Mouse (Mus musculus) cortical plate, adult 2 months (tissue): ENCODE data around the gene Macrod2.

ENCODE experiments used
- CTCF ChIP-seq: fragments of 200-500 bp; IDR thresholded peaks from 2 replicates; pipeline ENCODE4 v1.5.1; 2011; ENCODE audit warnings: mild to moderate bottlenecking, control low read depth, low read length; ENCODE audit not compliant: insufficient read depth; ENCODE audit errors: extremely low read depth
- POLR2A ChIP-seq: fragments of 200-500 bp; IDR thresholded peaks from 2 replicates; pipeline ENCODE4 v1.6.1; 2011; ENCODE audit warnings: mild to moderate bottlenecking, low read length, control low read depth; ENCODE audit not compliant: insufficient read depth; ENCODE audit errors: extremely low read depth

DNA sequence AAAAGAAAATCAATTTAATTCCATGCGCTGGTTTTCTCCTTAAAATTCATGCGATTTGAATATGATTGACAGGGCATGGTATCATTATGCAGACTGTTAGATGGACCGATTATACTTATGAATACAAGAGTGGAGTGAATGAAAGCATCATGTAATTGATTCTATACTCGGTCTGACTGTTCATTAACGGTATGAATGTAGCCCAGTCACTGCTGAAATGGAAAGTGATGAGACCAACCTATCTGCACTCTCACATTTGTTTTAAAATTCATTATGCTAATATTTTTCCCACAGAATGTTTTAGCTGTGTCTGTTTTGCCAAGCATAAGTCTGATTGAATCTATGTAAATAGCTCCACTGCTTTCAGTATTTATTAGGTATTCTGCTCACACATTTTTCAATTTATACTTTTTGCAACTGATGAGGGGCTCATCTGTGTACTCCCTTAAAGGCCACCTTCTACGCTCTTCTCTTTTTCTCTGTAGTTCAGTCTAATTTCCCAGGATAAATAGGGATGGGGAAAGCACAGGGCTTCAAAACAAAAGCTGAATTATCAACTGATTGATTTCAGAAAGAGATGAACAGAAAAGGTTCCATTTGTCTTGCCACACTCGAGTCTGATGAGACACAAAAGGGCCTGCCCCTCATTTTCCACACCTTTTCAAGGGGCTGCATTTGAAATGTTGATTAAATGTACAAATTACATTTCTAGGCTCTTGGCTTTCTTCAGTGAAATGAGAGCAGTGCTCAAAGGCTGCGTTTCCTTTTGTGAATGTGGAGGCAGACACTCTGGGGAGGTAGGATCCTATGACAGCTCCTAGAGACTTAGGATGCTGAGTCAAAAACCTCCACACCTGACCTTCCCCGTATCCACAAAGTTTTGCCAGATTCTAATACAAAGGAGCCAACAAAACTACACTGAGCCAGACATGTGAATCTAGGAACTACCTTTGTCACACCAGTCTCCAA lies 1113.1 kb downstream of the Macrod2 start:
- TF ChIP-seq CTCF (no peak), POLR2A (no peak)
